Mouse (Mus musculus) spleen, postnatal 36 days (tissue): Measurements from ENCODE around the gene Gm16867.
"Not testable (repeated sequence)": the region's sequence is repeated elsewhere in the genome, so short reads cannot be mapped to it uniquely, and the experiment has no call there.

Experiments used
- DNase-seq, 2 experiments: peaks; one replicate each; pipeline ENCODE4 v3.0.0; 2022; ENCODE audit warnings: low spot score in 2 of 2, mixed read lengths in 1 of 2

The Gm16867 gene

GRCm38 (mm10) chr14:69467612-69468366 lies 35.4 kb downstream of the Gm16867 start:
- not testable (repeated sequence) for DNase-seq

- DNase-seq = not testable (repeated sequence)
Measured at GRCm38 (mm10) chr14:69464465-69464864, 38.7 kb downstream of the Gm16867 start.

GRCm38 (mm10) chr14:69457691-69458090 lies 45.5 kb downstream of the Gm16867 start:
- not testable (repeated sequence) for DNase-seq

GRCm38 (mm10) chr14:69454640-69455039 lies 48.5 kb downstream of the Gm16867 start:
- not testable (repeated sequence) for DNase-seq

GRCm38 (mm10) chr14:69448845-69449244 lies 54.3 kb downstream of the Gm16867 start:
- DNase-seq = not testable (repeated sequence)

GRCm38 (mm10) chr14:69447006-69447405 lies 56.2 kb downstream of the Gm16867 start:
- DNase-seq = not testable (repeated sequence)

GRCm38 (mm10) chr14:69443092-69443692 lies 60.0 kb downstream of the Gm16867 start:
- not testable (repeated sequence) for DNase-seq

GRCm38 (mm10) chr14:69440955-69441354 lies 62.2 kb downstream of the Gm16867 start:
- DNase-seq = not testable (repeated sequence)

GRCm38 (mm10) chr14:69438678-69439214 lies 64.4 kb downstream of the Gm16867 start:
- not testable (repeated sequence) for DNase-seq

- not testable (repeated sequence) for DNase-seq
Measured at GRCm38 (mm10) chr14:69421003-69421402, 82.2 kb downstream of the Gm16867 start.

GRCm38 (mm10) chr14:69417545-69417944 lies 85.6 kb downstream of the Gm16867 start:
- not testable (repeated sequence) for DNase-seq
